Mouse (Mus musculus): ENCODE data around the gene Ces3a.

DNA sequence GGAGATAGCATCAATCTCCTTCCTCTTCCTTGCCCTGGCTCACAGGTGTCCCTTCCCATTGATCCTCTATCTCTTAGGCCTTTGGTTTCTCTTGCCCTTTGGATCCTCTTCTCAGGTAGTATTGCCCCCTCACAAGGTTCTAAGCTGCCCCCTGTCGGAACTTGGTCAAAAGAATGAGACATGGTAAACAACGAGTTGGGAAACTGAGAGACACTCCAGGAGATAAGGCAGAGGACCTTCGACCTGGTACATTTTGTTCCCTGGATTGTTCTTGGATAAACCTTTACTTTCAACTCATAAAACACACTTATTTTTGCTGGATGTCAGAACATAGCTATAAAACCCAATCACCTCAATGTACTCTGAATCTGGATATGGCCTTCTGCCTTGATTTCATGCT is 55.8 kb downstream of the Ces3a start:
- TF ChIP-seq CTCF (IDR thresholded peaks at IDR 0.05; ENCODE audit: low read depth, low read length) (peak; percentile 20), POLR2A (IDR thresholded peaks at IDR 0.05; ENCODE audit: extremely low read depth, insufficient read depth, low read length) (no peak)
